Mouse (Mus musculus): ENCODE measurements around the gene Smim24. TPM values are rescaled to one million over a fixed set of nuclear protein-coding genes. Genes with fewer than 3 reads are reported as not detected.

Smim24 gene
- total RNA-seq, 1 experiment from 2014 or later: 2.6 TPM

- no peak for ATAC-seq (ENCODE audit: extremely low read depth, insufficient number of reproducible peaks, low FRiP score, poor library complexity, severe bottlenecking)
These were observed 35.1 kb downstream of the Smim24 start for GRCm38 (mm10) chr10:81427804-81428506.

- no peak for ATAC-seq (ENCODE audit: extremely low read depth, insufficient number of reproducible peaks, low FRiP score, poor library complexity, severe bottlenecking)
These were observed 35.6 kb downstream of the Smim24 start for GRCm38 (mm10) chr10:81428507-81428870.

- ATAC-seq (ENCODE audit: extremely low read depth, insufficient number of reproducible peaks, low FRiP score, poor library complexity, severe bottlenecking): no peak
These were observed 36.2 kb downstream of the Smim24 start for GRCm38 (mm10) chr10:81429092-81429491.

GRCm38 (mm10) chr10:81429605-81430061 is 36.8 kb downstream of the Smim24 start:
- peak; percentile 17; the same call in 1 of the 2 replicates for ATAC-seq (ENCODE audit: extremely low read depth, insufficient number of reproducible peaks, low FRiP score, poor library complexity, severe bottlenecking)

DNA sequence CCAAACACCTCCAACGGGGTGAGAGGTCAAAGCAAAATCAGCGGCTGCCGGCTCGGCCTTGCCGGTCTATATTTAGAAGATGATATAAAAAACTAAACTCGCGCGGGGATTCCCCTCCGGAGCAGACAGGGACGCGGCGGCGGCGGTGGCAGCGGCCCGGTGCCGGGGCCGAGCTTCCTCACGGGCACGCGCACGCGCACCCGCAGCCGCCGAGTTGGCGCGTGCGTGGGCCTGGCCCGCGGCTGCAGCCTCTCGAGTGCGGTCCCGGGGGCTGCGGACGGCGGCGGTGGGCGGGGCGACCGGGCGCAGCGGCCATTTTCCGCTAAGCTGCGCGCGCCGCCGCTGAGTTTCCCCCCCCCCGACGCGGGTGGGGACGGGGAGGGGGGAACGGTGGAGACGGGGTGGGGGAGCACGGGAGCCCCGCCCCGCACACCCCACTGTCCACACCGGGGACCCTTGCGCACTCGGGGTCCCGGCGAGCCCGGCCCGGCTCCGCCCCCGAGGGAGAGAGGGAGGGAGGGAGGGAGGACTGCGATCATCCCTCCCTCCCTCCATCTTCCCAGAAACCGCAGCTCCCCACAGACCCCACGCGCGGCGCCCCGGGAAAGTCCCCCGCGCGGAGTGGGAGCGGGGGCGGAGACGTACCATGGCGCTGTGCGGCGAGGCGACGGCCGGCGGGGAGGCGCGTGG is 37.4 kb downstream of the Smim24 start:
- no peak for ATAC-seq (ENCODE audit: extremely low read depth, insufficient number of reproducible peaks, low FRiP score, poor library complexity, severe bottlenecking)

- no peak for ATAC-seq (ENCODE audit: extremely low read depth, insufficient number of reproducible peaks, low FRiP score, poor library complexity, severe bottlenecking)
These were observed 38.1 kb downstream of the Smim24 start for GRCm38 (mm10) chr10:81430831-81431525.

DNA sequence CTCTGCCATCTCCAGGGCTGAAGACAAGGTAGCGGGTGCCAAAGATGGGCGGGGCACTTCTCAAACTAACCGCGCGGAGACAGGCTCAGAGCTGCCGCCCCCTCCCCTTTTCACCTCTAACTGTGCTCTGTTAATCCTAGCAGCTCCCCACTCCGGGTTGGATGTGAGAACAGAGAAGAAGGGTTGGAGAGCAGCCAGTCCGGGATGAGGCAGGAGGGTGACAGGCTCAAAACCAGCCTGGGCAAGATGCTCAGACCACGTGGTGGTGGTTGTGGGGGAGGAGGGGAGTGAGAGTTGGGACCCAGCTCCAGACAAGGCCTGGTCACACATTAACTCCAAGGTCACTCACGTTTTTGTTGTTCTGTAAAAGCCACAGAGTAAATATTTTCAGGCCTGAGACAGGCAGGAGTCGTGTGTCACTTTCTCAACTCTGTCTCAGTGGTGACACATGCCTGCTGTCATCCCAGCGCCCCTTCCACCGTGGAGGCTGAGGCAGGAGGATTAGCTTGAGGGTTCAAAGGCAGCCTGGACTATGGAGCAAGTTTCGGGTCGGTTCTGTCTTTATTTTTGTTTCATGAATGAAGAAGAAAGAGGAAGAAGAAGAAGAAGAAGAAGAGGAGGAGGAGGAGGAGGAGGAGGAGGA is 38.8 kb downstream of the Smim24 start:
- no peak for ATAC-seq (ENCODE audit: extremely low read depth, insufficient number of reproducible peaks, low FRiP score, poor library complexity, severe bottlenecking)

GRCm38 (mm10) chr10:81432169-81432867 is 39.5 kb downstream of the Smim24 start:
- ATAC-seq (ENCODE audit: extremely low read depth, insufficient number of reproducible peaks, low FRiP score, poor library complexity, severe bottlenecking): peak; percentile 1; the same call in 1 of the 2 replicates

GRCm38 (mm10) chr10:81432868-81433262 is 40.0 kb downstream of the Smim24 start:
- ATAC-seq (ENCODE audit: extremely low read depth, insufficient number of reproducible peaks, low FRiP score, poor library complexity, severe bottlenecking): peak; percentile 86

DNA sequence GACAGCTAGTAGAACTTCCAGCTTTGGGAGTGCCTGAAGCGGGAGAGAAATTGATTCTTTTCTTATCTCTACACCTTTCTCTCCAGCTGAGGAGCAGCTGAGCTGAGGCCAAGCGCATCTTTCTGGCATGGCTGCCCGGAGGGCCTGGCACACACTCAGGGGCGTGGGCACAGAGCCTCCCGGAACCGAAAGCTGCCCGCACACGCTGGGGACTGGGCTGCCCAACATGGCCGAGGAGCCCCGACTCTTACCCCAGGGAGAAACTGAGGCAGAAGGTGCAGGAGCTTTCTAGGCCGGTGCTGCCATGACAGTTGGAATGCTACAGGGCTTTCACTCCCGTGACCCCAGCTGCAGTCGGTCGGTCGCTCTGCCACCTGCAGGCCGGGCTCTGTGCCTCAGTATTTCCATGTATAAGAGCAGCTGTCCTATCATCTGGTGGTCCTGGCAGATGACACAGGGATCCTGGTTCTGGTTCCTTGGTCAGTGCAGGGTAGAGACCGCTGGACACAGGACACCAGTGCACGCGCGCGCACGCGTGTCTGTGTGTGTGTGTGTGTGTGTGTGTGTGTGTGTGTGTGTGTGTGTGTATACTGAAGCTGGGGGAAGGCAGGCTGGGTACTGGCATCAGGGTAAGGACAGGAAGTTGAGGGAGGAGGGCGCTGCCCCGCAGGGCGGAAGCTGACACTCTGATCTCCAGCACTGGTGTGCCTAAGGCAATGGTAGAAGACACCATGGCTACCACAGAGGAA is 40.9 kb downstream of the Smim24 start:
- ATAC-seq (ENCODE audit: extremely low read depth, insufficient number of reproducible peaks, low FRiP score, poor library complexity, severe bottlenecking): peak; percentile 45

GRCm38 (mm10) chr10:81434361-81435263 is 41.8 kb downstream of the Smim24 start:
- ATAC-seq (ENCODE audit: extremely low read depth, insufficient number of reproducible peaks, low FRiP score, poor library complexity, severe bottlenecking): no peak

DNA sequence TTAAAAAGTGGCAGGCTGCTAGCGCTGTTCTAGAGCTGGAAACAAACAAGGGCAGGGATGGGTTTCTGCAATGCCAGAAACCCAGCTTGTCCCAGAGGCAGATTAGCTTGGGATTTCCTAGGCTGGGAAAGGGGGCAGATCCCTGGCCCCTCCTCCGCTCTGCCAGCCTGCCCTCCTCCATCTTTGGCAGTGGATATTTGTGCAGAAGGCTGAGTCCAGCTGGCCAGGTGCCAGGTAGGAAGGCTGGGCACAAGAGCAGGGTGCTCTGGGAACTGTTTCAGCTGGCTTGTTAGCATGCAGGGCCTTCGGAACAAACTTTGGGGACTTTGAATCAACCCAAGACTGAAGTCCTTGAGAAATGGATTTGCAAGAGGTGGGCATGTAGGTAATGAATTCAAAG is 42.6 kb downstream of the Smim24 start:
- ATAC-seq (ENCODE audit: extremely low read depth, insufficient number of reproducible peaks, low FRiP score, poor library complexity, severe bottlenecking): no peak

GRCm38 (mm10) chr10:81441019-81441418 is 48.2 kb downstream of the Smim24 start:
- ATAC-seq (ENCODE audit: extremely low read depth, insufficient number of reproducible peaks, low FRiP score, poor library complexity, severe bottlenecking): peak; percentile 64; the same call in 1 of the 2 replicates

Data from neutrophil, adult 5-6 weeks (primary cell).